Mouse (Mus musculus): ENCODE measurements around the gene Ak3. TPM values are rescaled to one million over a fixed set of nuclear protein-coding genes. Genes with fewer than 3 reads are reported as not detected.
A peak's percentile ranks its signal among the peaks of the same experiment; 100 is the strongest.

Gene Ak3
- total RNA-seq (2014; fragmentation: Nextera tagmentation) (93.3 and 99.1 TPM in 2 replicates), total RNA-seq (2017) (76.1 and 91.7 TPM in 2 replicates)

- ATAC-seq (replicated peaks; ENCODE audit: low FRiP score, low TSS enrichment, poor library complexity, severe bottlenecking): peak; percentile 93
These were observed at the start of gene Ak3 for GRCm38 (mm10) chr19:29047334-29048170. TSS of gene Ak3 (minus strand) at chr19:29047961.

DNA sequence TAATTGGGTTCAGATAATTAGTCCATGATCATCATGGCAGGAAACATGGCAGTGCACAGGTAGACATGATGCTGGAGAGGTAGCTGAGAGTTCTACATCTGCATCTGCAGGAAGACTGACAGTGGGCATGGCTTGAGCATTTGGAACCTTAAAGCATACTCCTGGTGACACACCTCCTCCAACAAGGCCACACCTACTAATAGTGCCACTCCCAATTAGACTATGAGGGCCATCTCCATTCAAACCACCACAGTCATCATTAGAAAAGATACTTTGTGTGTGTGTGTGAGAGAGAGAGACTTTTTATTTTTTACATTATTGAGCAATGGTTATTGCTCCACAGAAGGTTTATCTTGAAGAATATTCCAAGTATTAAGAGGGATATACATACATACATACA is 44.4 kb upstream of the Ak3 start:
- no peak for ATAC-seq (replicated peaks; ENCODE audit: low FRiP score, low TSS enrichment, poor library complexity, severe bottlenecking)

GRCm38 (mm10) chr19:29088628-29089027 is 40.9 kb upstream of the Ak3 start:
- ATAC-seq (replicated peaks; ENCODE audit: low FRiP score, low TSS enrichment, poor library complexity, severe bottlenecking): 0 out of 2 replicates have a peak, but pooled peaks have one; percentile 55

GRCm38 (mm10) chr19:29074802-29075201 is 27.0 kb upstream of the Ak3 start:
- peak; percentile 41; the same call in 1 of the 2 replicates for ATAC-seq (replicated peaks; ENCODE audit: low FRiP score, low TSS enrichment, poor library complexity, severe bottlenecking)

DNA sequence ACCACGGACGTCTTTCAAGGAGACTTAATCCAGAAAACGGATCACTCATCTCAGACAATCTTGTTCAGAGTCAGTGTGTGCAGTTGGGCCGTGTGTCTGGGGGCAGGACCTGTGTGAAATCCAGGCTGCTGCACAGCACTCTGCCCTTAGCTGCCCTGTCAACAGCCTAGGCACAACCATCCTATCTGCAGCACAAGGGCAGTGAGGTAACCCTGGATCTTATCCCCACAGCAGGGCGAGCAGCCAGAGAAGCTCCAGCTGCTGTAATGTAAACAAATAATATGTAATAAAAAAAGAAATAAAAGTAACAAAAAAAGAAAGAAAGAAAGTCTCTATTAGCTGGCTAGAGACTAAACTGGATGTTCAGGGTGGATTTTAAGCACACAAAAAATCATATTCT is 21.4 kb upstream of the Ak3 start:
- ATAC-seq (replicated peaks; ENCODE audit: low FRiP score, low TSS enrichment, poor library complexity, severe bottlenecking): 0 out of 2 replicates have a peak, but pooled peaks have one; percentile 12

DNA sequence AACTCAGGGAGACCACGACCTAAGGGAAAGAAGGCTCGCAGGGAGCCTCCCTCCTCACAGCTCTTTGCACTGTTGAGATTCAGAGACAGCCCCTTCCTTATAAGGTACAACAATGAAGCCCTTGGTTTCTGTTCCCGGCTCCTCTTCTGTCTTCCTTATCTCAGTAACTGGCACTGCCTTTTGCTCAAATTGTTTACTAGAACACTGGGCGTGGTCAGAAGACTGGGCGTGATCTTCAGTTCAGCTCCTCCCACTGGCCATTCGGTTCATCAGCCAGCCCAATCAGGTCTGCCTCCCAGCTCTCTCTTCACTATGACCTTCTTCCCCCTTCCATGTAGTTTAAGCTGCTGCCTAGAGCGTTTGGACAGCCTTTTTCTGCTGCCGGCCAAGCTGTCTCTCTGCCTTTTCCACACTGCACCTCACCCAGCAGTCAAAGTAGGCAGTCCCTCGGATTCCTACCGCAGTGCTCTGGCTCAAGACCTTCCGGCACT is 19.3 kb upstream of the Ak3 start:
- peak; percentile 86 for ATAC-seq (replicated peaks; ENCODE audit: low FRiP score, low TSS enrichment, poor library complexity, severe bottlenecking)

DNA sequence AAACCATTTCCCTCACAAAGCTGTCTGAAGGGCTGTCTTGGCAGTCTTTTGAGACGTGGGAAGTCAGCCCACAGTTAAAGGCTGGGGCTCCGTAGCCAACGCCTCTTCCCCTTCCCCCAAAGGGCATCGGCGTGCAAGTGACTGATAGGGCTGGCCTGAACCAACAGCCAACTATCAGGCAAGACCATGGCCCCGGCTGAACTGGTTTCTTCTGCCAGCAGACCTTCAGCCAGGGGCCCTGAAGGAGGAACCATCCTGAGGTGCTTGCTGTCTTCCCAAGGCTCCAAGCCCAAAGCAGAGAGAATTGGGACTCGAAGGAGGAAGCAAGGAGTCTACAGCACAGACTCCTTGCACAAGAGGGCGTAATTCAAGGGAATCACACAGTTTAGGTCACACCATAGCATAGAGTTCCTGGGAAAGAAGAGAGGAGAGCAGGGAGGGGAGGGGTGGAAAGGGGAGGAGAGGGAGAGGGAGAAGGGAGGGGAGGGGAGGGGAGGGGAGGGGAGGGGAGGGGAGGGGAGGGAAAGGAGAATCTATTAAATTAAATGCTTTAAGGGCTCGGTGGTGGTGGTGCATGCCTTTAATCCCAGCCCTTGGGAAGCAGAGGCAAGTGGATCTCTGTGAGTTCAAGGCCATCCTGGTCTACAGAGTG is 16.8 kb upstream of the Ak3 start:
- ATAC-seq (replicated peaks; ENCODE audit: low FRiP score, low TSS enrichment, poor library complexity, severe bottlenecking): peak; percentile 82

GRCm38 (mm10) chr19:29063577-29064363 is 16.0 kb upstream of the Ak3 start:
- peak; percentile 59 for ATAC-seq (replicated peaks; ENCODE audit: low FRiP score, low TSS enrichment, poor library complexity, severe bottlenecking)

DNA sequence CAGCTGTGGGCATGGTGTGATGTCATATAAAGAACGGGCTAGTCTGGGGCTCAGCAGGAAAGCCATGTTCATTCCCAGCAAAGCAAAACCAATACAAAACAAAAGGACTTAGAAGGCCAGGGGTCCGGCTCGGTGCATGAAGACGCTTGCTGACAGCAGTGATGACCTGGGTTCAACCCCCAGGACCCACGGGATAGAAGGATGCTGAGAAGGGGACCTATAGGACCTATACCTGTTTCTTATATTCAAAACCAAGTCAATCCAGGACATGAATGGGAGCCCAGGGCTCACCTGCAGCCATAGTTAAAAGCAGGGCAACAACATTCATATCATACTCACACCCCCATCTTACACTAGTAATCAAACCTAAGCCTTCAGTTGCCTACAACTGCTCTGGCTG is 15.2 kb upstream of the Ak3 start:
- no peak for ATAC-seq (replicated peaks; ENCODE audit: low FRiP score, low TSS enrichment, poor library complexity, severe bottlenecking)

- ATAC-seq (replicated peaks; ENCODE audit: low FRiP score, low TSS enrichment, poor library complexity, severe bottlenecking): no peak
These were observed 12.5 kb upstream of the Ak3 start for GRCm38 (mm10) chr19:29060299-29060698.

- no peak for ATAC-seq (replicated peaks; ENCODE audit: low FRiP score, low TSS enrichment, poor library complexity, severe bottlenecking)
These were observed 11.9 kb upstream of the Ak3 start for GRCm38 (mm10) chr19:29059688-29060087.

- no peak for ATAC-seq (replicated peaks; ENCODE audit: low FRiP score, low TSS enrichment, poor library complexity, severe bottlenecking)
These were observed 11.0 kb upstream of the Ak3 start for GRCm38 (mm10) chr19:29058741-29059140.

DNA sequence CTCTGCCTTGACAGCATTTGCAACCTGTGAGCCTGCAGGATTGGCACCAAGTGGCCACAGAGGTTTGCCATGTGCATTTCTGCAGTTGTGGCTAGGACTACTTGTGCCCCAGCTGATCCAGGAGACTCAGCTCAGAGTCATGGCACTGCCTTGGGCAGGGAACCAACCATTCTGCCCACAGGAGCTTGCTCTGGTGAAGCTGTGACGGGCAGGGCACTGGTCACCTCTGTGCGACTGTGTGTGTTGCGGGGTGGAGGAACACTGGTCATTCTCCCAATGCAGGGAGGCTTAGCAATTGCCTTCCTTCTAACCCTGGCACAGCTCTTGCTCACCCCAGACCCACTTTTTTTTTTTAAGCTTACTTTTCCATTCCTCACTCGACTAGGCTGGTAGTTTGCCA is 7.7 kb upstream of the Ak3 start:
- no peak for ATAC-seq (replicated peaks; ENCODE audit: low FRiP score, low TSS enrichment, poor library complexity, severe bottlenecking)

GRCm38 (mm10) chr19:29054594-29054993 is 6.8 kb upstream of the Ak3 start:
- no peak for ATAC-seq (replicated peaks; ENCODE audit: low FRiP score, low TSS enrichment, poor library complexity, severe bottlenecking)

GRCm38 (mm10) chr19:29052786-29053185 is 5.0 kb upstream of the Ak3 start:
- ATAC-seq (replicated peaks; ENCODE audit: low FRiP score, low TSS enrichment, poor library complexity, severe bottlenecking): no peak

- ATAC-seq (replicated peaks; ENCODE audit: low FRiP score, low TSS enrichment, poor library complexity, severe bottlenecking): no peak
These were observed 2.6 kb upstream of the Ak3 start for GRCm38 (mm10) chr19:29050186-29050980.

GRCm38 (mm10) chr19:29049401-29050075 is 1.8 kb upstream of the Ak3 start:
- no peak for ATAC-seq (replicated peaks; ENCODE audit: low FRiP score, low TSS enrichment, poor library complexity, severe bottlenecking)

- no peak for ATAC-seq (replicated peaks; ENCODE audit: low FRiP score, low TSS enrichment, poor library complexity, severe bottlenecking)
These were observed 814 bp downstream of the Ak3 start for GRCm38 (mm10) chr19:29046961-29047333.

Data from megakaryocyte-erythroid progenitor cell, adult 5-6 weeks (primary cell).